Mouse (Mus musculus): ENCODE results near the gene Yeats4.
A peak's percentile ranks its signal among the peaks of the same experiment; 100 is the strongest.

Gene Yeats4

GRCm38 (mm10) chr10:117196696-117197095 is 27.6 kb downstream of the Yeats4 start:
- no peak for DNase-seq

- no peak for DNase-seq
Observed at GRCm38 (mm10) chr10:117195748-117196147, 28.6 kb downstream of the Yeats4 start.

- no peak for DNase-seq
Observed at GRCm38 (mm10) chr10:117195005-117195404, 29.3 kb downstream of the Yeats4 start.

GRCm38 (mm10) chr10:117193364-117193763 is 30.9 kb downstream of the Yeats4 start:
- DNase-seq, result no peak

GRCm38 (mm10) chr10:117185399-117186089 is 38.8 kb downstream of the Yeats4 start:
- no peak for DNase-seq

GRCm38 (mm10) chr10:117181098-117181497 is 43.2 kb downstream of the Yeats4 start:
- no peak for DNase-seq

GRCm38 (mm10) chr10:117174645-117175044 is 49.7 kb downstream of the Yeats4 start:
- no peak for DNase-seq

GRCm38 (mm10) chr10:117173566-117174438 is 50.5 kb downstream of the Yeats4 start:
- peak; percentile 39 for DNase-seq

GRCm38 (mm10) chr10:117173111-117173510 is 51.2 kb downstream of the Yeats4 start:
- DNase-seq, result no peak

GRCm38 (mm10) chr10:117172069-117172468 is 52.2 kb downstream of the Yeats4 start:
- DNase-seq, result no peak

GRCm38 (mm10) chr10:117166785-117167425 is 57.4 kb downstream of the Yeats4 start:
- DNase-seq, result peak; percentile 75
